In genomic region chr7:141540312-141541081, GRCm38 (mm10) we compare ENCODE assay signal across 8 mouse cellular contexts. TPM values are rescaled to one million over a fixed set of nuclear protein-coding genes. Genes with fewer than 3 reads are reported as not detected.
DNase-seq lines count a peak whose midpoint lies in the region; ATAC-seq and TF ChIP-seq lines count a peak whose summit lies in the region.

No protein-coding gene starts in this region.

- 13% methylated on average over 13 of the region's 13 CpGs for WGBS in bone marrow, adult 2 months
- 61% methylated on average over 13 of the region's 13 CpGs for WGBS in forebrain, embryonic 12.5 days
- 50% methylated on average over 13 of the region's 13 CpGs for WGBS in heart, embryonic 16.5 days
- 25% methylated on average over 13 of the region's 13 CpGs for WGBS in liver, embryonic 14.5 days (ENCODE audit: insufficient replicate concordance)
- WGBS in neural tube, embryonic 13.5 days: 51% methylated on average over 13 of the region's 13 CpGs

- H3K9ac ChIP-seq in forebrain, embryonic 12.5 days: peak overlapping the region; percentile 89
- peak overlapping the region; percentile 78 for H3K9ac ChIP-seq in heart, embryonic 16.5 days (ENCODE audit: low read length)
- peak overlapping the region; percentile 59 for H3K9ac ChIP-seq in liver, embryonic 14.5 days (replicated peaks)
- peak overlapping the region; percentile 73 for H3K9ac ChIP-seq in neural tube, embryonic 13.5 days

- peaks cover 10% of the 10 kb centered on the region for H3K79me3 ChIP-seq in C2C12 (ENCODE audit: low read depth)

- no peak; the same call in 1 of the 2 replicates for ATAC-seq in forebrain, embryonic 12.5 days (ENCODE audit: low FRiP score)
- 0 out of 2 replicates have a peak, but pooled peaks have one; percentile 4 for ATAC-seq in heart, embryonic 16.5 days (replicated peaks; ENCODE audit: extremely low read depth, insufficient read depth, low FRiP score)
- peak; percentile 52 for ATAC-seq in liver, embryonic 14.5 days (ENCODE audit: insufficient read depth)
- peak; percentile 57 for ATAC-seq in neural tube, embryonic 13.5 days (ENCODE audit: low read depth)

- H3K27ac ChIP-seq in bone marrow, adult 2 months (ENCODE audit: control insufficient read depth, insufficient read depth, low read depth, low read length, poor library complexity): peak overlapping the region; percentile 63
- H3K27ac ChIP-seq in forebrain, embryonic 12.5 days: peak overlapping the region; percentile 74; the same call in 1 of the 2 replicates
- peak overlapping the region; percentile 34 for H3K27ac ChIP-seq in heart, embryonic 16.5 days (ENCODE audit: low read length)
- H3K27ac ChIP-seq in liver, embryonic 14.5 days: peak overlapping the region; percentile 53
- H3K27ac ChIP-seq in neural tube, embryonic 13.5 days (replicated peaks): peak overlapping the region; percentile 80

- H3ac ChIP-seq in C2C12 (ENCODE audit: control insufficient read depth, insufficient read length, low read depth): peak overlapping the region; percentile 41

- TF ChIP-seq POLR2A in bone marrow, adult 2 months (IDR thresholded peaks at IDR 0.05; ENCODE audit: borderline replicate concordance, control insufficient read depth, low read depth, low read length): no peak

- DNase-seq in kidney, postnatal 4 days: peak; percentile 57 to 70
- DNase-seq in liver, embryonic 14.5 days (ENCODE audit: low read depth in 3 of 3, low spot score in 3 of 3): no peak
- peak; percentile 26 for DNase-seq in yolk sac, embryonic 10.5 days (ENCODE audit: low spot score)

- TF ChIP-seq CTCF in C2C12 (IDR thresholded peaks at IDR 0.05; ENCODE audit: control insufficient read depth, insufficient read depth, insufficient read length): no peak
- TF ChIP-seq CTCF in bone marrow, adult 2 months (IDR thresholded peaks at IDR 0.05; ENCODE audit: control insufficient read depth, insufficient read depth, low read length): no peak
- no peak for TF ChIP-seq CTCF in liver, embryonic 14.5 days (IDR thresholded peaks at IDR 0.05; ENCODE audit: low read depth)

- no peak for TF ChIP-seq EP300 in liver, embryonic 14.5 days (IDR thresholded peaks at IDR 0.05; ENCODE audit: low read depth)

- peak overlapping the region; percentile 88 for H3K4me2 ChIP-seq in forebrain, embryonic 12.5 days
- H3K4me2 ChIP-seq in heart, embryonic 16.5 days (ENCODE audit: low read depth, low read length): peak overlapping the region; percentile 92
- peak overlapping the region; percentile 75 for H3K4me2 ChIP-seq in liver, embryonic 14.5 days (ENCODE audit: low read depth)
- peak overlapping the region; percentile 88 for H3K4me2 ChIP-seq in neural tube, embryonic 13.5 days

- H3K79me2 ChIP-seq in C2C12 (ENCODE audit: control insufficient read depth, insufficient read depth): peaks cover 18% of the 10 kb centered on the region

- no peaks in the 10 kb centered on the region for H3K36me3 ChIP-seq in C2C12 (ENCODE audit: control insufficient read depth, insufficient read depth)
- no peaks in the 10 kb centered on the region for H3K36me3 ChIP-seq in forebrain, embryonic 12.5 days (replicated peaks)
- no peaks in the 10 kb centered on the region for H3K36me3 ChIP-seq in heart, embryonic 16.5 days (ENCODE audit: control insufficient read depth, insufficient read depth)
- no peaks in the 10 kb centered on the region for H3K36me3 ChIP-seq in liver, embryonic 14.5 days (replicated peaks; ENCODE audit: control insufficient read depth, insufficient read depth, low read depth)
- H3K36me3 ChIP-seq in neural tube, embryonic 13.5 days: no peaks in the 10 kb centered on the region

- H3K4me1 ChIP-seq in bone marrow, adult 2 months (ENCODE audit: control insufficient read depth, insufficient read depth, low read length): peaks cover 9% of the 10 kb centered on the region
- peaks cover 23% of the 10 kb centered on the region for H3K4me1 ChIP-seq in forebrain, embryonic 12.5 days
- H3K4me1 ChIP-seq in heart, embryonic 16.5 days (ENCODE audit: control insufficient read depth, insufficient read depth, low read length): peaks cover 22% of the 10 kb centered on the region
- peaks cover 20 to 24% of the 10 kb centered on the region in 2 experiments for H3K4me1 ChIP-seq in liver, embryonic 14.5 days (replicated peaks; ENCODE audit: control insufficient read depth in 2 of 2, insufficient read depth in 2 of 2, low read length in 1 of 2)
- H3K4me1 ChIP-seq in neural tube, embryonic 13.5 days (replicated peaks): peaks cover 26% of the 10 kb centered on the region

- peak overlapping the region; percentile 44 for H3K4me3 ChIP-seq in C2C12 (ENCODE audit: insufficient read depth, poor library complexity, severe bottlenecking)
- peak overlapping the region; percentile 75 for H3K4me3 ChIP-seq in bone marrow, adult 2 months (replicated peaks; ENCODE audit: control insufficient read depth, low read depth, low read length)
- peak overlapping the region; percentile 67 for H3K4me3 ChIP-seq in forebrain, embryonic 12.5 days (replicated peaks)
- H3K4me3 ChIP-seq in heart, embryonic 16.5 days (ENCODE audit: low read length): peak overlapping the region; percentile 80
- peak overlapping the region; percentile 66 to 78 for H3K4me3 ChIP-seq in liver, embryonic 14.5 days (ENCODE audit: insufficient read depth in 1 of 2, low read depth in 2 of 2, low read length in 2 of 2)
- peak overlapping the region; percentile 63 for H3K4me3 ChIP-seq in neural tube, embryonic 13.5 days

- H3K9me3 ChIP-seq in forebrain, embryonic 12.5 days: no peaks in the 10 kb centered on the region
- H3K9me3 ChIP-seq in heart, embryonic 16.5 days (replicated peaks; ENCODE audit: control insufficient read depth, low read length): no peaks in the 10 kb centered on the region
- no peaks in the 10 kb centered on the region for H3K9me3 ChIP-seq in liver, embryonic 14.5 days (ENCODE audit: control insufficient read depth, low read length)
- H3K9me3 ChIP-seq in neural tube, embryonic 13.5 days: no peaks in the 10 kb centered on the region

- no peaks in the 10 kb centered on the region for H3K27me3 ChIP-seq in C2C12 (ENCODE audit: control insufficient read depth, insufficient read depth, insufficient read length)
- 0 out of 2 replicates have a peak, but pooled peaks cover 6% of the 10 kb centered on the region for H3K27me3 ChIP-seq in forebrain, embryonic 12.5 days
- H3K27me3 ChIP-seq in heart, embryonic 16.5 days (ENCODE audit: control insufficient read depth, insufficient read depth, low read length): no peaks in the 10 kb centered on the region
- H3K27me3 ChIP-seq in liver, embryonic 14.5 days (ENCODE audit: control insufficient read depth, insufficient read depth, low read length): no peaks in the 10 kb centered on the region
- H3K27me3 ChIP-seq in neural tube, embryonic 13.5 days: 0 out of 2 replicates have a peak, but pooled peaks cover 3% of the 10 kb centered on the region

TF ChIP-seq in C2C12, 6 proteins besides CTCF, POLR2A, EP300 and RAD21:
- peak; percentile 96 for TF ChIP-seq USF1 (IDR thresholded peaks at IDR 0.05; ENCODE audit: low read depth)
- TF ChIP-seq FOSL1 (IDR thresholded peaks at IDR 0.05; ENCODE audit: insufficient read depth, low read length, poor library complexity, severe bottlenecking): no peak
- no peak for TF ChIP-seq MYOG (IDR thresholded peaks at IDR 0.05; ENCODE audit: control insufficient read depth, extremely low read depth, insufficient read length)
- TF ChIP-seq MYOD1 (IDR thresholded peaks at IDR 0.05; ENCODE audit: control insufficient read depth, insufficient read length, low read depth): peak; percentile 16
- TF ChIP-seq CEBPB (IDR thresholded peaks at IDR 0.05; ENCODE audit: low read depth): no peak
- peak; percentile 22 for TF ChIP-seq MAX (IDR thresholded peaks at IDR 0.05)

RNA-seq across cellular contexts. Expression of gene Chid1, which starts 0.8 kb away (rescaled TPM):
- 27.4 TPM for polyA plus RNA-seq in C2C12 (2012; fragmentation: generic; extraction: Trizol)
- polyA plus RNA-seq in bone marrow, adult 2 months (2011; ENCODE audit: insufficient read depth, insufficient read length, low replicate concordance, missing spikeins): 5.5 and 10.9 TPM in 2 replicates
- polyA plus RNA-seq in forebrain, embryonic 12.5 days (2016; fragmentation: Nextera tagmentation; extraction: Ambion mirVana): 24.0 and 24.2 TPM in 2 replicates
- polyA plus RNA-seq in heart, embryonic 16.5 days (2015; fragmentation: Nextera tagmentation; extraction: Ambion mirVana): 33.3 and 34.2 TPM in 2 replicates
- polyA plus RNA-seq in liver, embryonic 14.5 days (2012; rRNA removed): 6.3 and 12.1 TPM in 2 replicates
- polyA plus RNA-seq in liver, embryonic 14.5 days (2014; fragmentation: Nextera tagmentation; extraction: Ambion mirVana): 23.0 and 24.2 TPM in 2 replicates
- 36.9 and 38.6 TPM in 2 replicates for polyA plus RNA-seq in neural tube, embryonic 13.5 days (2015; fragmentation: Nextera tagmentation; extraction: Ambion mirVana)

RNA-seq across cellular contexts. Expression of gene Ap2a2, which starts 21.5 kb away (rescaled TPM):
- polyA plus RNA-seq in C2C12 (2012; fragmentation: generic; extraction: Trizol): 92.7 TPM
- polyA plus RNA-seq in bone marrow, adult 2 months (2011; ENCODE audit: insufficient read depth, insufficient read length, low replicate concordance, missing spikeins): 38.8 and 59.9 TPM in 2 replicates
- 106 and 112 TPM in 2 replicates for polyA plus RNA-seq in forebrain, embryonic 12.5 days (2016; fragmentation: Nextera tagmentation; extraction: Ambion mirVana)
- polyA plus RNA-seq in heart, embryonic 16.5 days (2015; fragmentation: Nextera tagmentation; extraction: Ambion mirVana): 54.1 and 54.9 TPM in 2 replicates
- 19.8 and 21.0 TPM in 2 replicates for polyA plus RNA-seq in liver, embryonic 14.5 days (2012; rRNA removed)
- 43.2 and 51.2 TPM in 2 replicates for polyA plus RNA-seq in liver, embryonic 14.5 days (2014; fragmentation: Nextera tagmentation; extraction: Ambion mirVana)
- 109 and 117 TPM in 2 replicates for polyA plus RNA-seq in neural tube, embryonic 13.5 days (2015; fragmentation: Nextera tagmentation; extraction: Ambion mirVana)

Comparison
In these comparisons a context has a peak if more than half of its experiments do, and no peak if none do; other contexts are left out.
1. DNase-seq: peak in kidney, postnatal 4 days (2 of 2) and yolk sac, embryonic 10.5 days (single experiment); none in liver, embryonic 14.5 days (0 of 3).
2. Peak in every context shown above with its lines, with median percentiles within 50 percentile points of each other: H3K4me3 ChIP-seq, H3K27ac ChIP-seq, H3K4me2 ChIP-seq and H3K9ac ChIP-seq.